Mouse (Mus musculus): ENCODE data around the gene Ang. TPM values are rescaled to one million over a fixed set of nuclear protein-coding genes. Genes with fewer than 3 reads are reported as not detected.

Ang gene
- total RNA-seq, 2 experiments from 2014 or later = 3.0 to 4.1 TPM

DNA sequence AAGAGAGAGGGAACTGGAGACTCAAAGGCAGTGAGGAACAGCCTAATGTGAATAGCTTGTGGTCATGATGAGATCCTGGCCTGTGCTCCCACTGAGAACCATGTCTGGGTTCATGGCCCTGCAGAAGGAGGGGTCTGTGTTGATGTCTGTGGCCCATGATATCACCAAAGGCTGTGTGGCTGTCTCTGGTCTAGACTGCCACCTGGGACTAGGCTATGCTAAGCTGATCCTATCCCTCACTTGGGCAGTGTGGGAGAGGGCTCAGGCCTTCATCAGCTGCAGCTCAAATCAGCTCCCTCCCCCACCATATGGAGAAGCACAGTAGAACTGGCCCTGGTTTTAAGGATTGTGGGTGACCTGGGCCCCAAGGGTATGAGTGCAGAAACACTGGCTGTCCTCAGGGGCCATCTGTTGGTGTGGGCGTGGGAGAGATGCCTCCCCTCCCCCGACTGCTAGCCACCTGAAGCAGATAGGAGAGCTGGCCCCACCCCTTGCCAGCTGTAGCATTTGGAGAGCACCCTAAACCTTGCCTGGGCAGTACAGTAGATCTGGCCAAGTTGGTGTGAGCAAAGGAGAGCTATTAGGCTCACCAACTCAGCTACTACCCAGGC lies 36.8 kb downstream of the Ang start:
- DNase-seq (ENCODE audit: low spot score) = no peak

- no peak for DNase-seq (ENCODE audit: low spot score)
Measured at GRCm38 (mm10) chr14:51128775-51129623, 38.0 kb downstream of the Ang start.

- no peak for DNase-seq (ENCODE audit: low spot score)
Measured at GRCm38 (mm10) chr14:51129624-51129975, 38.6 kb downstream of the Ang start.

- DNase-seq (ENCODE audit: low spot score) = no peak
Measured at GRCm38 (mm10) chr14:51130315-51130940, 39.5 kb downstream of the Ang start.

DNA sequence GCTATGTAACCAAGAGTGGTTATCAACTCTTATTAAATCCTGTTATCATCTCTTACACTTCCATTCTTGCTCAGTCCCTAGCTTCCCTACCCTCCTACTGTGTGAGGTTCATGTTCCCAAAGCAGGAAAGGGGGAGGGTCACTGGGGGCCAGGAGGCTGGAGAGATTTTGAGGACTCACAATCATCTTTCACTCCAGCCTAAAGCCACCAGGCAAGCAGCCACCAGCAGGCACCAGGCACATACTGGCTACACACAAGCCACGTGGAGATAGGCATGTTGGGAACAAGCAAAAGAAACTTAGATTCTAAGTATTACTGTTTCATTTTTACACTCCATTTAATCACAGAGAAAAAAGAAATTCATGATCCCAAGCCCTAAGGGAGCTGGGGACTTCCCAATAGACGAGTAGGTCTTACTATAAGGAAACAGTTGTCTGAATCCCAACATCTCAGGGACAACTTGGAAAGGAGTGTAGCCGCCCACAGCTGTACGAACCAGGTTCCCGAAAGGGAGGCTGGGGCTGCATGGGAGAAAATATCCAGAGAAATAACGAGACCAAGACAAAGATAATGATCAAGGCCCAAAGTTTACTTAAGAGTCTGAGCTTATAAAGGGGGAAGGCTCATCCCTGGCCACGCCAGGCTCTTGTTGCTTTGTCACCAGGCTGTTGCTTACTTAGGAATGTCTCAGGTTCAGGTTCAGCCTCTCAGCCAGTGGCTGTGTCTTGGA lies 40.3 kb downstream of the Ang start:
- DNase-seq (ENCODE audit: low spot score) = no peak

DNA sequence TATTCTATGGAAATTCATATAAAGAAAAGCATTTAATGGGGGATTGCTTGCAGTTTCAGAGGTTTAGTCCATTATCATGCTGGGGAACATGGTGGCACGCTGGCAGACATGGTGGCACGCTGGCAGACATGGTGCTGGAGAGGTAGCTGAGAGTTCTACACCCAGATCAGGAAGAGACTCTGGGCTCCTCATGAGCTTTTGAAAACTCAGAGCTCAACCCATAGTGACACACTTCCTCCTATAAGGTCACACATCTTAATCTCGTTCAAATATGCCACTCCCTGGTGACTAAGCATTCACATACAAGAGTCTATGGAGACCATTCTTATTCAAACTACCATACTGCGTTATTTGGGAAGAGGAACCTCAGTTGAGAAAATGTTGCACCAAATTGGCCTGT lies 41.4 kb downstream of the Ang start:
- DNase-seq (ENCODE audit: low spot score) = no peak

GRCm38 (mm10) chr14:51140342-51140741 lies 49.4 kb downstream of the Ang start:
- no peak for DNase-seq (ENCODE audit: low spot score)

GRCm38 (mm10) chr14:51142119-51142518 lies 51.2 kb downstream of the Ang start:
- no peak for DNase-seq (ENCODE audit: low spot score)

- DNase-seq (ENCODE audit: low spot score) = no peak
Measured at GRCm38 (mm10) chr14:51142568-51142967, 51.6 kb downstream of the Ang start.

DNA sequence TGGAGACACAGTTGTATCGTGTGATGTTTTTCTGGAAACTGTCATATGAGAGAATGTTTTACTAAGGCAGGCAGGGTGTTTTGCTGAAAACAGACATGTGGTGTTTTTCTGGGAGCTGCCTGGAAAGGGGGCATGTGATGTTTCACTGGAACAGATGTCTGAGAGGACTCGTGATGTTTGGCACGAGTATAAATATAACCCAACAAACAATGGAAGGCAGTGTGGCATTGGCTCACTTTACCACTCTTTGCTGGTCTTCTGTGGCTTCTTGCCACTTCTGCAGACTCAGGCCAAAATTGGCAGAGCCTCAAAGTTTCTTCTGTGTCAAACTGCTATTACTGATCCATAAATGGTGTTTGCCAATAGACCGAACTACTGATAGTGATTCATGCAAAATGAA lies 52.3 kb downstream of the Ang start:
- DNase-seq (ENCODE audit: low spot score) = no peak

- DNase-seq (ENCODE audit: low spot score) = no peak
Measured at GRCm38 (mm10) chr14:51143937-51144336, 53.0 kb downstream of the Ang start.

- DNase-seq (ENCODE audit: low spot score) = no peak
Measured at GRCm38 (mm10) chr14:51144451-51144850, 53.5 kb downstream of the Ang start.

DNA sequence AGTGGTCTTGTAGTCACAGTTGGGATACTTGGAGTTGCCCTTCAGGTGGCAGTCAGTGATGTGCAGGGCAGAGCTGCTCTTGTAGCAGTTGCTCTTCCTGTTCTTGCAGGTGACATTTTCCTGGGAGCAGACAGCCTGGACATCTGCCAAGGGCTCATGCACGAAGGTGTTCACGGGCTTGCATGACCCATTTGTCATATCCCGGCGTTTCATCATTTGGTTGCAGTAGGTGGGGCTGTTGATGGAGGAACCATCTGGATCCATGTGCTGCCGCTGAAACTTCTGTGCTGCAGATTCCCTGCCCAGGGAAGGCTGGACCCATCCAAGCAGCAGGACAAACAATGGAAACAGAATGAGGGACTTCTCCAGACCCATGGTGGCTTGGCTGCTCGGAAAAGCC lies 54.6 kb downstream of the Ang start:
- no peak for DNase-seq (ENCODE audit: low spot score)

DNA sequence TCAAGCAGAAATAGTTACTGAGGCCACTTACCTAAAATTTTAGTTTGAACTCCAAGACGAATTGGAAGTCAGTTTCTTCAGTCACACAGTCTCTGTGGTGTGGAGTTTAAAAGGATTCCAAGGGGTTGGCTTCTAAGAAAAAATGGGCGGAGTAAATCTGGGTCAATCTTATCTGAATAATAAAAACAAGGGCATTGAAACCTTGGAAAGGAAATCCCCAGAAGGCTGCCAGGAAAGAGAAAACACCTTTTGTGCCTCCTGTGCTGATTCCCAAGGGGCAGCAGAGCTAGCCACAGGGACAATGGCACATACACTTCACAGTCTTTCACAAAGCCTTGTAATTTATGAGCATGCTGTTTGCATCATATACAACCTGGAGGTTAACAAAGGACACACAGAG lies 55.7 kb downstream of the Ang start, which contains the start of gene Rnase1:
Gene Rnase1, minus strand, starts transcription at position 101 of the 400 bp plus-strand sequence.
- DNase-seq (ENCODE audit: low spot score) = no peak

DNA sequence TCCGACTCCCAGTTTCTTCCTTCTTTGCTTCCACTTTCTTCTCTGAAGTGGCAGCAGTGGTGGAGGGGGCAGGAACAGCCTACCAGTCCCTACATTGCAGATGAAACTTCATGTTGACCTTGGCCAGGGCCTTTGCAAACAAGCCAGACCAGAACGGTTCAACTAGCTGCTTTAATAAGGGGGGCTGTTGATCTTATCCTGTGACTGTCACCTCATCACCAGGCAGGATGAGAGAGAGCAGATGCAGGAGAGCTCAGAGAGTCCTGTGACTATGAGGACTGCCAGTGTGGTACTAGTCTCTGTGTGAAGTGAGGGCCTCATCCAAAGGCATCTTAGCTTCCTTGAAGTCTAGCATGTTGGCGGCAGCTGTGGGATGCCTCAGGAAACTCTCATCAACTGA lies 57.1 kb downstream of the Ang start:
- no peak for DNase-seq (ENCODE audit: low spot score)

GRCm38 (mm10) chr14:51149164-51149563 lies 58.2 kb downstream of the Ang start:
- no peak for DNase-seq (ENCODE audit: low spot score)

- DNase-seq (ENCODE audit: low spot score) = no peak
Measured at GRCm38 (mm10) chr14:51150206-51150831, 59.4 kb downstream of the Ang start.

All from gastrocnemius, adult 18-20 months (tissue).